Mouse (Mus musculus) bone marrow, adult 2 months (tissue): ENCODE data around the gene Sowaha.

Experiments used
- CTCF ChIP-seq: fragments of 200-500 bp; IDR thresholded peaks from 2 replicates; pipeline ENCODE4 v1.5.1; 2011; ENCODE audit warnings: low read length, control low read depth; ENCODE audit not compliant: control insufficient read depth, insufficient read depth
- POLR2A ChIP-seq: fragments of 200-500 bp; IDR thresholded peaks from 2 replicates; pipeline ENCODE4 v1.6.1; 2011; ENCODE audit warnings: low read depth, mild to moderate bottlenecking, control low read depth, low read length, borderline replicate concordance; ENCODE audit not compliant: control insufficient read depth

GRCm38 (mm10) chr11:53504376-53504775 is 24.3 kb upstream of the Sowaha start:
- TF ChIP-seq CTCF (no peak), POLR2A (no peak)
